Mouse (Mus musculus) liver, embryonic 14.5 days (tissue): ENCODE measurements around the gene Ly6g5c.

Experiments used
- CTCF ChIP-seq: IDR thresholded peaks from 2 replicates; pipeline ENCODE4 v1.5.1; 2016; ENCODE audit warnings: antibody characterized with exemption, low read depth, control low read depth
- EP300 ChIP-seq: IDR thresholded peaks from 2 replicates; pipeline ENCODE4 v1.6.1; 2016; ENCODE audit warnings: antibody characterized with exemption, low read depth

DNA sequence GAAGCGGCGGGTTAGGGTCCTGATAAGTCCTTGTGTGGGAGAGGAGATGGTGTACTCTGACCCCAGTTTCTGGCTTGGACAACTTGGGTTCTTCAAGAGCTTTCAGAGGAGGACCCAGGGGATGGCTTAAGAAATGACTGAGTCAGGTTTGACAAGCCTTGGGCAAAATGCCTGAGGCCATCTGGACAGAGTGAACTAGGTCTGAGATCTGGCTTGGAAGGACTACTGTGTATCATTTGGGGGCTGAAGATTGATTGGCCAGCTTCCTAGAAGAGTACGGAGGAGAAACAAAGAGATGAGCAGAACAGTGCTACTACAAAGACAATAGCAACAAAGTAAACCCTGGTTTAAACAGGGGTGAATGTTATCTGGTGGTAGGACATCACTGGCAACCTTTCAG lies 44.6 kb upstream of the Ly6g5c start:
- TF ChIP-seq EP300, result no peak
- no peak for TF ChIP-seq CTCF
